Mouse (Mus musculus) cerebellum, postnatal 14 days (tissue): Measurements from ENCODE around the gene Lrrc15.

Experiments used
- DNase-seq, 2 experiments: peaks; one replicate each; pipeline ENCODE4 v3.0.0; 2021; ENCODE audit warnings: mixed read lengths in 2 of 2

Gene Lrrc15

GRCm38 (mm10) chr16:30275558-30276340 lies 7.3 kb downstream of the Lrrc15 start:
- DNase-seq = no peak

DNA sequence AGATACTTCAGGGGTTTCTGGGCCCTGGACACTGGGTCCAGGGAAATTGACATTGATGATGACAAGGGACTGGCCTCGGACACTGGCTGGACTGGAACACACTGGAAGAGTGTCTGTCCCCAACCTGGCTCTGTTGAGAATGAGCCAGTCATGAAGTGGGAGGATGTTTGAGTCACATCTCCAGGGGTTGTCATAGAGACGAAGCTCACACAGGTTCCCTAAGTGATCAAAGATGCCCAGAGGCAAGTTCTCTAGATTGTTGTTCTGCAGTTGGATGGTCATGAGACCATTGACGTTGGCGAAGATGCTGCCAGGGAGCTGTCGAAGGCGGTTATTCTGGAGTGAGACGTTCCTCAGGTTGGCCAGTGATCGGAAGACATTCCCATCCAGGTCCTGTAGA lies 10.0 kb downstream of the Lrrc15 start:
- no peak for DNase-seq

DNA sequence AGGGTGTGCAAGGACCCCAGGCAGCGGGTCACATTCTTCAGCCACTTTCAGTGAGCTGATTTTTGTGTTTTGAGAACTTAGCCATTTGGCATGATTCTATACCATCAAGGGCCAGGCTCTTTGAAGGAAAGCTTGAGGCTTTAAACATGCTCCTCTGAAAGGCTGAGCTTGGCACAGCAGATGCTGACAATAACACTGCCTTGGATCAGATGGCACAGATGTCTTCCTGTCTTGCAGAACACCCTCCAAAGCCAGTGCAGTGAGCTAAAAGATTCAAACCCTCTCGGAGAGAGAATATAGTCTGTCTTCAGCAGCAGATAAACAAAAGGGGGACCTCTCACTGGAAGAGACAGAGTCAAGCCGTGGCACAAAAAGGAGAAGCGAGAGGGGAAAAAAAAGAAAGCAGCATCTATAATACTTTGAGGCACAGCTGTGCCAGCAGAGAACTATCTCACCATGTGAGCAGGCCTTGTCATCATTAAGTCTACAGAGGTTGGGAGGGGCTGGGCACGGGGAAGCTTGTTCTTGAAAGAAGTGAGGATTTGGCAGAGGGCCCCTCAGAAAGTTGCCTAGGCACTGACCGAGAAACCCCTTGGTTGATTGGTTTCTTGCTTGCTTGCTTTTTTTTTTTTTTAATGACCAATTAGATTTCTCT lies 11.0 kb downstream of the Lrrc15 start:
- DNase-seq = no peak

- no peak for DNase-seq
Observed at GRCm38 (mm10) chr16:30271223-30271761, 11.8 kb downstream of the Lrrc15 start.

DNA sequence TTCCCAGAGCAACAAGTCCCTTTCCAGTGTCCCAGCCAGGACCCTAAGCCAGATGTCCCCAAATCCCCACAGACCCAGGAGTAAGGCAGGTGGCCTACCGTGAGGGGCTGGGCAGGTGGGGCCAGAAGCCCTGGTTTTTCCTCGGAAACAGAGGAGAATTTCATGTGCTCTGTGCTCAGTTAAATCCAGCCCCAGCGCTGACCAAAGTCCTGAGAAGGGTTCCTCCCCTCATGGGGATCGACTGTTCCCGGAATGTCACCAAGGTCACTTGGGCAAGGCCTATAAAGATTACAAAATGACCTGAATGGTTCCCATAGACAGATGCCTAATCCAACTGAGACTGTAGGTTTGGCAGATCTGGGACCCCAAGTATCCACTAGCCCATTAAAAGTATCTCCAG lies 15.7 kb downstream of the Lrrc15 start, which contains the start of gene Cpn2:
Gene Cpn2, minus strand, starts transcription at position 141 of the 400 bp plus-strand sequence.
- no peak for DNase-seq

DNA sequence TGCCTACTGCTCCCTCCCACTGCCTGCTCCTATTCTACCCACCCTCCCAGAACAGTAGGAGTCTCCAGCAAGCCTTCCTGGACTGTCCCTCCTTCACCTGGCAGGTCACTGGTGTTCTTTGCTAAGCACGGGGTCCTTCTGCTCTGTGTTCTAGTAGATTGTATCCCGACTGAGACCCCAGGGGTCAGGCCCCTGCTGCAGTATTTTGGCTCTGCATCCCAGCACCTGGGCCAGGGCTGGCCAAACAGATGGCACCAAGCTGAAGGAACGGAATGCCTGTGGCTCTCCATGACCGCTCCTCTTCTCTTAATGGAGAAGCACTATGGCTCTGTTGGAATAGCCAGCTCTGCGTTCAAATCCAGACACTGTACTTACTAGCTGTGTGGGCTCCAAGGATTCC lies 16.5 kb downstream of the Lrrc15 start:
- peak; percentile 38 to 62 for DNase-seq

- DNase-seq = no peak
Observed at GRCm38 (mm10) chr16:30265611-30266010, 17.4 kb downstream of the Lrrc15 start.

- no peak for DNase-seq
Observed at GRCm38 (mm10) chr16:30263156-30263555, 19.9 kb downstream of the Lrrc15 start.

GRCm38 (mm10) chr16:30262664-30263063 lies 20.4 kb downstream of the Lrrc15 start:
- DNase-seq = peak; percentile 78 to 85

DNA sequence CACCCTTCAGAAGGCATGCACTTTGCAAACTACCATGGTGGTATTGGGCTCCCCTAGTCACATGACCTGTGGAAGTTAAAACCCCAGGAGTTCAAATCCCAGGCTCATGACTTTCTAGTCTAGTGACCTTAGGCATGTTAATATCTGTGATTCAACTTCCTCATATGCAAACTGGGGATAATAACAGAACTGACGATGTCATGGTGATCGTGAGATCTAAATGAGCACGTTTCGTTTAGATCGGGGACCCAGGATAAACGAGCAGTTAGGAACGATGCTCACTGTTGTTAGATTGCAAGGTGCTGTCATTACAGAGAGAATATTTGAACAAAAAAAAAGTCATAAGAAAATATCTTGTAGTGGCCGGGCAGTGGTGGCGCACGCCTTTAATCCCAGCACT lies 20.9 kb downstream of the Lrrc15 start:
- no peak for DNase-seq

- no peak for DNase-seq
Observed at GRCm38 (mm10) chr16:30261341-30261740, 21.7 kb downstream of the Lrrc15 start.

GRCm38 (mm10) chr16:30260012-30260635 lies 22.9 kb downstream of the Lrrc15 start:
- DNase-seq = no peak

DNA sequence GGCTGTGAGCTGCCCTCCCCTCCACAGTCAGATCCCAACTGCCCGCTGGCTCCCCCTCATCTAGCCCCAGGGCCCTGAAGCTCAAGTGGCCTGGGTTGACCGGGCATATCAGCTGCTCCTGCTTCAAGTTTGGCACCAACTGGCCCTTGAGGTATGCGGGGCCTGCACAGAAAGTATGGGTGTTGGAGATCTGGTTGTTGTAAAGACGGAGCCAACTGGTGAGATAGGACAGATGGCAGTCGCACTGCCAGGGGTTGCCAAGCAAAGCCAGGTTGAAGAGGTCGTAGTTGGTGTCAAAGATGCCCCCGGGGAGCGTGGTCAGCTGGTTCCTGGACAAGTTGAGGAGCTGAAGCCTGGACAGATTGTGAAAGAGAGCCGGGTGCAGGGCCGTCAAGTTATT lies 23.6 kb downstream of the Lrrc15 start:
- no peak for DNase-seq

- no peak for DNase-seq
Observed at GRCm38 (mm10) chr16:30258441-30258840, 24.6 kb downstream of the Lrrc15 start.

- no peak for DNase-seq
Observed at GRCm38 (mm10) chr16:30257718-30258117, 25.3 kb downstream of the Lrrc15 start.

DNA sequence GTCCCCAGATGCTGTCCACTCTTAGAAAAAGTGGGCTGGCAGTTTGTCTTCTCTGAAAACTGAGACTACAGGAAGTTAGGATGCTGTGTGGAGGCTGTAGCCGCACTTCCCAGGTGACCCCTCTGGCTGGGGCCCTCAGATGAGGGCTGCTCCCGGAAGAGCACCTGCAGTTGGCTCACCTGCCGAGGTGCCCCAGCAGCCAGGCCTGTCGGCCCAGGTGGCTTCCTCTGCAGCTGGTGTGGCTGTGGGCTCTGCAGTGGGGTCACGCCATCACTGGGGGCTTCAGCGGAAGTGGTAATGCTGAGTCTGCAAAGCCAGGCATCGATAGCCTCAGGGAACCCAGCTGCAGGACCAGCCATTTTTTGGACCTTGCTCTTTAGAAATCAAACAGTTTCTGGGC lies 28.0 kb downstream of the Lrrc15 start:
- DNase-seq = no peak

DNA sequence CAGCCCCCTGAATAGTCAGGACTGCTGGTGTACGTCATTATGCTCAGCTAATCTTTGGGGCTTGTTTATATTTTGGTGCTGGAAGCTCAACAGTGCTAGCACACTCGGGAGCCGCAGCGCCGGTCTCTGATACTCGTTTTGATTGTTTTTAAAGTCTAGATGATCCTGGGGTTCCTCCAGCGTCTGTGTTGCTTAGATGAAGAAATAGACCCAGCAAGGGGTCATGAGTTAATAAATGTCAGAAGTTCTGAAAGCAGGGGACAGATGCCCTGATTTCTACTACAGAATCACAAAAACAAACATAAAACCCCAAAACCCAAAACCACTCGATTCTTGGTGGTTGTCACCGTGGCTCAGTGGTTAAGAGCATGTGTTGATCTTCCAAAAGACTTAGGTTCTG lies 29.2 kb downstream of the Lrrc15 start:
- DNase-seq = no peak

DNA sequence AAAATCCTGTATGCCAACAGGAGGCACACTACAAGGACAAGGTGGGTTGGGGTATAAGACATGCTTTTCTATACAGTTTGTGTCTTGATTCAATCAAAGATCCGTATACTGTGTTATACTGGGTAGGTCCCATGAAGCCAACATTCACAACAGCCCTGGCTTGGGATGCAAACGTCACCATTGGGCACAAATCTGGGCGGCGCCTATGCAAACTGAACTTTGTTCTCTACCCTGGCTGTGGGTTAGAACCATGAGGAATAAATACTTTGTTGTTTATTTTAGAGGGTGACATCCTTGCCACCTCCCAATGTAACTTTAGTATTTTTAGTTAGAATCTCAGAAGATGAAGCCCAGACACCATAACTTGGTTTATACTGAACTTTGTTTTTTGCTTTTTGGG lies 29.7 kb downstream of the Lrrc15 start:
- DNase-seq = no peak

DNA sequence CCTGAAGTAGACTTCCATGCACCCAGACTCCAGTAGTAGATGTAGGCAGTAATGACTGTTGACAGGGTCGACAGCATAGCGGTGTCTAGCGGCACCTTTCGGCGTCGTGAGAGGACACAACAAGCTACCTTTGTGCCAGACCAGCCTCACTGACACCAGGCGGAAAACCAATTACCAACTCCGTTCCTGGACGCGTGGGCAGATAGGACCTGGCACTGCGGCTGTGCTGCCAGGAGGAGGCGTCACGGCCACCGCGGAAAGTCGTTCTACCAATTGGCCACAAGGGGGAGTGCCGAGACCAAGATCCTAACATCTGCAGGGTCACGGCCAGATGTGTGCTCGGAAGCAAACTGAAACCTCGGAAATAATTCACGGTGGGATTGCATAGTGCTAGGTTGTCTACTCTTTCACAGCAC lies 31.0 kb downstream of the Lrrc15 start:
- peak; percentile 69 to 78 for DNase-seq

DNA sequence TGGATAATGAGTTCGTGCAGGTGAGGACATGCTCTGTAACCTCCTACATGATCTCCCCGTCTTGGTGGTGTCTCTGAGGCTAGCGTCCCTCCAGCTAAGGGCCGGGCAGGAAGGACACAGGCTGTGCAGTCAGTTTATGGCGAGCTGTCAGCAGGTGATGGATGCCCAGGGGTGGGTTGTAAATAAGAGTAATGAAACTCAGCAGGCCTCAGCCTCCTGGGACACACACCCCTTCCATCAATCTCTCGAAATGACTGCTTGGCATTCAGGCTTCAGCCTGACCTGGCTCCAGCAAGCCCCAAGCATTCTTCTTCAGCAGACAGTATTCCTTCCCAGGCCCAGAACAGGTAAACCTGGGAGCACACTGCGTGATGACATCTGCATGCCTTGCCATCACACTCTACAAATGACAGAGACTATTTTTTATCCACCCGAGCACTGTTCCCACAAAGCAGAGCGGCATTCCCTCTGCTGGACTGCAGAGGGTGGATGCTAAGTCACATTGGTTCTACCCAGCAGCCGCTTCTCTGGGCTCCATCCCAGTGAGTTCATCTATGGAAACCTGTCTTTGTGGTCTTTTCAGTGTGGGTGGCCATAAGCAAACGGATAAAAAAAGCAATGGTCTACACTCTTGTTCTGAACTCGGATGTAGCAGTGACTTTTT lies 38.9 kb downstream of the Lrrc15 start:
- DNase-seq = no peak

DNA sequence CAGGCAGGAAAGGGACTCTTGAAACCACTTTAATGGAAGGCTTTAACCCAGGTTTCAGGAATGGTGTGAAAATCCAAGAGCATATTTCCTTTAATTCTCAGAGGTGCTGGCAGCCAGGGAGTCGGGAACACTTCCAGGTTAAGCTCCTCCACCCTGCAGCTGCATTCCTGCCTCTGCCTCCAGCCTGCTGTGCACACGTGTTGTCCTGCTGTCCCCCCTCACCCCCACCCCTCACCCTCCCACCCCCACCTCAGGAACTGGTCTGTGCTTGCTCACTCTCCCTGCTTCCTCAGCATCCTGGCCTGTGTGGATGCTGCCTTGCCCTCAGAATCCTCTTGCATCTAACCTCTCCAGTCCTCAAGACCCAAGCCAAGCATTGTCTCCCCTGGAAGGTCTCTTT lies 41.4 kb downstream of the Lrrc15 start:
- no peak for DNase-seq

DNA sequence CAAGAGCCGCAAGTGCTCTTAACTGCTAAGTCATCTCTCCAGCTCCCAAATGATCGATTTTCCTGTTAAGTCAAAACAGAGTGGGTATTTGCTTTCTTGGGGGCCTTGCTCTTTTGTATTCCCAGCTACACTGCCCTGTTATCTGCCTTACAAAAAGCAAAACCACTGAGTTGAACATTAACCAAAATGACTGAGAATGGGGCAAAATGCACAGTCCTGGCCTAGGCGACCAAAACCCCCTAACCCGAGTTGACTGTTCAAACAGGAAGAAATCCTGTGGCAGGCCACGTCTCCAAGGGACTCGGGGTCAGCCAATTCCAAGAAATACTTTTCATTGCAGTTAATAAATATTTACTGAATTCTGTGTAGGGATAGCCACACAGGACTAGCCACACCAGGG lies 44.3 kb downstream of the Lrrc15 start:
- DNase-seq = no peak

- DNase-seq = peak; percentile 92 to 93
Observed at GRCm38 (mm10) chr16:30236091-30236699, 46.9 kb downstream of the Lrrc15 start.
